Mouse (Mus musculus): ENCODE data around the gene Htr2c. TPM values are rescaled to one million over a fixed set of nuclear protein-coding genes. Genes with fewer than 3 reads are reported as not detected.
A peak's percentile ranks its signal among the peaks of the same experiment; 100 is the strongest.

Htr2c gene
- total RNA-seq (2021): 10 to 100 TPM; 19.5 to 26.0 TPM

GRCm38 (mm10) chrX:146962258-146962913, at the start of gene Htr2c:
Gene Htr2c, plus strand, starts transcription at chrX:146962513.
- DNase-seq: peak; percentile 10

- DNase-seq: no peak
Measured at GRCm38 (mm10) chrX:146928251-146928650, 34.1 kb upstream of the Htr2c start.

GRCm38 (mm10) chrX:146936332-146936731, 26.0 kb upstream of the Htr2c start:
- no peak for DNase-seq

- DNase-seq: no peak
Measured at GRCm38 (mm10) chrX:146946216-146946886, 16.0 kb upstream of the Htr2c start.

- DNase-seq: no peak
Measured at GRCm38 (mm10) chrX:146946996-146947395, 15.3 kb upstream of the Htr2c start.

- DNase-seq: no peak
Measured at GRCm38 (mm10) chrX:146958608-146959007, 3.7 kb upstream of the Htr2c start.

GRCm38 (mm10) chrX:146959960-146960359, 2.4 kb upstream of the Htr2c start:
- DNase-seq: no peak

GRCm38 (mm10) chrX:146962914-146963547, 718 bp downstream of the Htr2c start:
- peak; percentile 6 to 19 for DNase-seq

- no peak for DNase-seq
Measured at GRCm38 (mm10) chrX:146979931-146980330, 17.6 kb downstream of the Htr2c start.

GRCm38 (mm10) chrX:147055730-147056129, 93.4 kb downstream of the Htr2c start:
- DNase-seq: no peak

GRCm38 (mm10) chrX:147071622-147072021, 109.3 kb downstream of the Htr2c start:
- no peak for DNase-seq

GRCm38 (mm10) chrX:147119155-147119554, 156.8 kb downstream of the Htr2c start:
- no peak for DNase-seq

GRCm38 (mm10) chrX:147215251-147215650, 252.9 kb downstream of the Htr2c start:
- no peak for DNase-seq

- no peak for DNase-seq
Measured at GRCm38 (mm10) chrX:147217382-147218013, 255.2 kb downstream of the Htr2c start.

GRCm38 (mm10) chrX:147238806-147239542, 276.7 kb downstream of the Htr2c start:
- DNase-seq: no peak

Small RNA genes within 50 kb of the gene (microRNA-seq; reads per million reads assigned to microRNA genes)
- gene Gm22650 (1.3 to 4.2 reads per million in 2 experiments), gene Gm24627 (0 reads per million in 2 experiments), gene Mir1264 (41.7 to 92.9 reads per million in 2 experiments), gene Mir1298 (340 to 1,940 reads per million in 2 experiments), gene Mir1912 (1.5 to 6.0 reads per million in 2 experiments), gene Mir448 (26.0 to 113 reads per million in 2 experiments), gene Mir764 (7.6 to 27.5 reads per million in 2 experiments)

All from layer of hippocampus, postnatal 36 days (tissue).